Mouse (Mus musculus): ENCODE results near the gene Gm9. TPM values are rescaled to one million over a fixed set of nuclear protein-coding genes. Genes with fewer than 3 reads are reported as not detected.

Gene Gm9
- polyA plus RNA-seq, 1 experiment from 2014 or later, result not detected

DNA sequence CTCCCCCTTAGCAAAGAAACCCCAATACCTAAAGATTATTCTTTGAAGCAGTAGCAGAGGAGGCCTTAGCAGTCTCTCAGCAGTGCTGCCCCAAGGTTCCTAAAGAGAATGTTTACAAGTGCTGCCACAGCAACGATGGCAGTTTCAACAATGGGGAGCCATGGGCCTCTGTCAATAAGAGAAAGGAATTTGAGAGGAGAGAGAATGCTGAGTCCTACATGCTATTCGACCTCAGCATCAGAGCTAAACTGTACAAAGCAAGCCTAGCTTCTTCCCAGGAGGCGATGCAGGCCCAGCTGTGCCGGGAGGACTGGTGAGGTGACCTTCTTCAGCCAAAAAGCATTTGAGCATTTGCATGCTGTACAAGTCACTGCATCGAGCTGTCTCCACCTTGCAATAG, 42.1 kb downstream of the Gm9 start, which contains the start of gene Akap14:
Gene Akap14 (minus strand): TSS at position 101 of the 400 bp plus-strand sequence.
- no peak within 1 kb of the TSS for H3K4me3 ChIP-seq (ENCODE audit: low read length)
- WGBS, result 39% methylated on average over 5 of the region's 5 CpGs
- H3K4me2 ChIP-seq (ENCODE audit: low read depth, low read length), result no peak within 1 kb of the TSS
- H3K9ac ChIP-seq (ENCODE audit: low read length), result no peak within 1 kb of the TSS
- H3K9me3 ChIP-seq (ENCODE audit: control insufficient read depth, low read length), result no peaks in the 10 kb centered on the region
- H3K27me3 ChIP-seq (ENCODE audit: control insufficient read depth, insufficient read depth, low read depth, low read length), result no peaks in the 10 kb centered on the region
- ATAC-seq (ENCODE audit: low read depth), result no peak
- no peak within 1 kb of the TSS for H3K27ac ChIP-seq (ENCODE audit: low read length)
- H3K4me1 ChIP-seq (replicated peaks; ENCODE audit: control insufficient read depth, insufficient read depth, low read length), result no peaks in the 10 kb centered on the region
- no peaks in the 10 kb centered on the region for H3K36me3 ChIP-seq (ENCODE audit: control insufficient read depth, insufficient read depth, low read length)

DNA sequence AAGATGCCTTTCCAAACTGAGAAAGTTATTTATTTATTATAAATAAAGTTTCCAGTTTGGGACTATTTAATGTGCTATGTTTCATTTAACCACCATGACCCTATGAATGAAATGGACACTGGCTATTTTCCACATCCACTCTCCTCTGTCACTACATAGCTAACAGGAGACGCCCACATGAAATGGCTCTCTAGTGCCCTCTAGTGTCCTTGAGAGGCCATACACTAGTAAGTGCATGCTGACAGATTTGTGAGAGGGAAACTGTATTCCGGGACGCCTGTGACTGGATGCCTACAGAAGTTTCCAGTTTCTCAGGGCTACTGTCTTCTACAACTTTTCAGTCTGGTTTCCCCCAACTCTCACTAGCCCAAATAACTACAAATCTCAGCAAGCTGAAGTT, 43.8 kb downstream of the Gm9 start:
- no peaks in the 10 kb centered on the region for H3K4me1 ChIP-seq (replicated peaks; ENCODE audit: control insufficient read depth, insufficient read depth, low read length)
- no peak overlapping the region for H3K4me2 ChIP-seq (ENCODE audit: low read depth, low read length)
- H3K27ac ChIP-seq (ENCODE audit: low read length), result no peak overlapping the region
- no peak for ATAC-seq (ENCODE audit: low read depth)
- no peak overlapping the region for H3K4me3 ChIP-seq (ENCODE audit: low read length)
- H3K9me3 ChIP-seq (ENCODE audit: control insufficient read depth, low read length), result no peaks in the 10 kb centered on the region
- H3K36me3 ChIP-seq (ENCODE audit: control insufficient read depth, insufficient read depth, low read length), result no peaks in the 10 kb centered on the region
- WGBS, result 18% methylated on average over 3 of the region's 3 CpGs
- H3K9ac ChIP-seq (ENCODE audit: low read length), result no peak overlapping the region
- H3K27me3 ChIP-seq (ENCODE audit: control insufficient read depth, insufficient read depth, low read depth, low read length), result no peaks in the 10 kb centered on the region

DNA sequence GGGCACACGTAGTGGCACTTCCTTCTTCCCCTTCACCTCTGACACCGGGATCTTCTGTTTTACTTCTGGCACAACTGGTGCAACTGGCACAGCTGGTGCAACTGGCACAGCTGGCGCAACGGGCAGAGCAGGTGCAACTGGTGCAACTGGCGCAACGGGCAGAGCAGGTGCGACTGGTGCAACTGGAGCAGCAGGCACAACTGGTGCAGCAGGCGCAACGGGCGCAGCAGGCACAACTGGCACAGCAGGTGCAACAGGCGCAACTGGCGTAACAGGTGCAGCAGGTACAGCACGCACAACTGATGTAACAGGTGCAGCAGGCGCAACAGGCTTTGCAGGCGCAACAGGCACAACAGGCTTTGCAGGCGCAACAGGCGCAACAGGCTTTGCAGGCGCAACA, 47.7 kb downstream of the Gm9 start:
- Histone ChIP-seq H3K9me3 (ENCODE audit: control insufficient read depth, low read length) (no peaks in the 10 kb centered on the region), H3K4me2 (ENCODE audit: low read depth, low read length) (no peak overlapping the region), H3K27ac (ENCODE audit: low read length) (no peak overlapping the region), H3K9ac (ENCODE audit: low read length) (no peak overlapping the region), H3K36me3 (ENCODE audit: control insufficient read depth, insufficient read depth, low read length) (no peaks in the 10 kb centered on the region), H3K4me3 (ENCODE audit: low read length) (no peak overlapping the region), H3K27me3 (ENCODE audit: control insufficient read depth, insufficient read depth, low read depth, low read length) (no peaks in the 10 kb centered on the region), H3K4me1 (replicated peaks; ENCODE audit: control insufficient read depth, insufficient read depth, low read length) (no peaks in the 10 kb centered on the region)
- WGBS, result 70% methylated on average over 18 of the region's 18 CpGs
- ATAC-seq (ENCODE audit: low read depth), result no peak

DNA sequence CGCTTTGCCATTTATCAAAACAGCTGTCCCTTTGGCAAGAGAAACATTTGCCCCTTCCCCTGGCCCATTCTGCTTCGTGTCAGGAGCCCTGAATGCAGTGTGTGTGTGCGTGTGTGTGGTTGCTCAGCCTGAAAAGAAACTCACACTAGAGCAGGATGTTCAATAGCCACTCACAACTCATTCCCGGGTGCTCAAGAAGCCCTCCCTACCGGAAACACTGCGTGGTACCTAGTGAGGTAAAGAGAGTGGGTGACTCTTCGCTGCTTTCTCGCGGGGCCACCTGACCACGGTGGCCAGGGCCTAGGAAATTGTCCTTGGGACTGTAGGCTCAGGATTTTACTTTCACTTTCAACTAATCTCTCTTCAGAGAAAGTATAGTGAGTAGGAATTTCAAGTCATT, 49.7 kb downstream of the Gm9 start:
- Histone ChIP-seq H3K4me3 (ENCODE audit: low read length) (no peak overlapping the region), H3K27ac (ENCODE audit: low read length) (no peak overlapping the region), H3K4me2 (ENCODE audit: low read depth, low read length) (no peak overlapping the region), H3K9ac (ENCODE audit: low read length) (no peak overlapping the region), H3K9me3 (ENCODE audit: control insufficient read depth, low read length) (no peaks in the 10 kb centered on the region), H3K4me1 (replicated peaks; ENCODE audit: control insufficient read depth, insufficient read depth, low read length) (no peaks in the 10 kb centered on the region), H3K27me3 (ENCODE audit: control insufficient read depth, insufficient read depth, low read depth, low read length) (no peaks in the 10 kb centered on the region), H3K36me3 (ENCODE audit: control insufficient read depth, insufficient read depth, low read length) (no peaks in the 10 kb centered on the region)
- 71% methylated on average over 10 of the region's 10 CpGs for WGBS
- no peak for ATAC-seq (ENCODE audit: low read depth)

Other genes starting within 250 kb of the Gm9 start
- gene Sept6, start 219.2 kb downstream of the Gm9 start, polyA plus RNA-seq (2015; fragmentation: Nextera tagmentation; extraction: Ambion mirVana), result 16.7 and 18.6 TPM in 2 replicates
- not detected in 2 replicates for gene Sowahd, start 162.2 kb downstream of the Gm9 start, polyA plus RNA-seq (2015; fragmentation: Nextera tagmentation; extraction: Ambion mirVana)
- 511 and 600 TPM in 2 replicates for gene Rpl39, start 125.6 kb downstream of the Gm9 start, polyA plus RNA-seq (2015; fragmentation: Nextera tagmentation; extraction: Ambion mirVana)
- gene Upf3b, start 100.7 kb downstream of the Gm9 start, polyA plus RNA-seq (2015; fragmentation: Nextera tagmentation; extraction: Ambion mirVana), result 17.2 and 19.4 TPM in 2 replicates
- 14.2 and 15.4 TPM in 2 replicates for gene Nkap, start 84.2 kb downstream of the Gm9 start, polyA plus RNA-seq (2015; fragmentation: Nextera tagmentation; extraction: Ambion mirVana)
- gene Akap14, start 42.2 kb downstream of the Gm9 start, polyA plus RNA-seq (2015; fragmentation: Nextera tagmentation; extraction: Ambion mirVana), result 0.89 and 1.2 TPM in 2 replicates
- 419 and 439 TPM in 2 replicates for gene Ndufa1, start 19.9 kb downstream of the Gm9 start, polyA plus RNA-seq (2015; fragmentation: Nextera tagmentation; extraction: Ambion mirVana)
- gene Rnf113a1, start 19.8 kb downstream of the Gm9 start, polyA plus RNA-seq (2015; fragmentation: Nextera tagmentation; extraction: Ambion mirVana), result 7.8 and 9.0 TPM in 2 replicates
- gene Rhox1, start 11.2 kb upstream of the Gm9 start, polyA plus RNA-seq (2015; fragmentation: Nextera tagmentation; extraction: Ambion mirVana), result not detected in 2 replicates
- gene Rhox2a, start 33.9 kb upstream of the Gm9 start, polyA plus RNA-seq (2015; fragmentation: Nextera tagmentation; extraction: Ambion mirVana), result not detected in 2 replicates
- not detected in 2 replicates for gene Rhox3a, start 38.9 kb upstream of the Gm9 start, polyA plus RNA-seq (2015; fragmentation: Nextera tagmentation; extraction: Ambion mirVana)
- 0.13 TPM in 1 of 2 replicates, not detected in the other for gene Rhox4a, start 54.3 kb upstream of the Gm9 start, polyA plus RNA-seq (2015; fragmentation: Nextera tagmentation; extraction: Ambion mirVana)
- not detected in 2 replicates for gene Rhox3a2, start 169.0 kb upstream of the Gm9 start, polyA plus RNA-seq (2015; fragmentation: Nextera tagmentation; extraction: Ambion mirVana)
- gene Rhox4a2, start 179.8 kb upstream of the Gm9 start, polyA plus RNA-seq (2015; fragmentation: Nextera tagmentation; extraction: Ambion mirVana), result 0.28 and 0.47 TPM in 2 replicates
- gene Rhox2b, start 201.0 kb upstream of the Gm9 start, polyA plus RNA-seq (2015; fragmentation: Nextera tagmentation; extraction: Ambion mirVana), result not detected in 2 replicates
- 0.30 TPM in 1 of 2 replicates, not detected in the other for gene Rhox4b, start 221.5 kb upstream of the Gm9 start, polyA plus RNA-seq (2015; fragmentation: Nextera tagmentation; extraction: Ambion mirVana)
- not detected in 2 replicates for gene Rhox2c, start 242.6 kb upstream of the Gm9 start, polyA plus RNA-seq (2015; fragmentation: Nextera tagmentation; extraction: Ambion mirVana)
- gene Rhox3c, start 247.5 kb upstream of the Gm9 start, polyA plus RNA-seq (2015; fragmentation: Nextera tagmentation; extraction: Ambion mirVana), result not detected in 2 replicates